Comparison of ENCODE assay signal across 8 mouse cellular contexts in genomic region chr7:127993341-127993977, GRCm38 (mm10). TPM values are rescaled to one million over a fixed set of nuclear protein-coding genes. Genes with fewer than 3 reads are reported as not detected.
A peak's percentile ranks its signal among the peaks of the same experiment; 100 is the strongest.
DNase-seq lines count a peak whose midpoint lies in the region; ATAC-seq and TF ChIP-seq lines count a peak whose summit lies in the region.

Pycard (minus strand) TSS chr7:127993867.

- DNase-seq in layer of hippocampus, adult 18-20 months (ENCODE audit: low spot score in 2 of 2), result peak; percentile 16 to 26
- no peak for DNase-seq in layer of hippocampus, postnatal 14 days (ENCODE audit: low spot score in 2 of 2)
- DNase-seq in adrenal gland, postnatal 36 days, result peak; percentile 31 to 59
- DNase-seq in lung, adult 18-20 months, result peak; percentile 65 to 70
- peak; percentile 56 to 63 for DNase-seq in urinary bladder, postnatal 36 days (ENCODE audit: low spot score in 2 of 2)

- H3K36me3 ChIP-seq in intestine, embryonic 16.5 days (ENCODE audit: control insufficient read depth, insufficient read depth, low read length), result no peaks in the 10 kb centered on the region

- no peak for TF ChIP-seq POLR2A in olfactory bulb, adult 2 months (IDR thresholded peaks at IDR 0.05; ENCODE audit: insufficient read depth, low read depth, low read length)

- H3K27ac ChIP-seq in intestine, embryonic 16.5 days (ENCODE audit: low read length), result peak within 1 kb of the TSS; percentile 94
- no peak within 1 kb of the TSS for H3K27ac ChIP-seq in olfactory bulb, adult 2 months (ENCODE audit: insufficient read depth, low read depth, low read length)

- peak; percentile 69 for ATAC-seq in granulocyte monocyte progenitor cell, adult 5-6 weeks (replicated peaks; ENCODE audit: poor library complexity, severe bottlenecking)
- peak; percentile 75 for ATAC-seq in intestine, embryonic 16.5 days

- peak within 1 kb of the TSS; percentile 70 for H3K9ac ChIP-seq in intestine, embryonic 16.5 days (ENCODE audit: low read depth, low read length)

- peaks cover 7% of the 10 kb centered on the region; the same call in 1 of the 2 replicates for H3K4me1 ChIP-seq in intestine, embryonic 16.5 days (ENCODE audit: control insufficient read depth, insufficient read depth, low read length)
- H3K4me1 ChIP-seq in olfactory bulb, adult 2 months (ENCODE audit: control insufficient read depth, insufficient read depth, low read length), result peaks cover 12% of the 10 kb centered on the region

- H3K4me3 ChIP-seq in intestine, embryonic 16.5 days (ENCODE audit: low read length), result peak within 1 kb of the TSS; percentile 54
- H3K4me3 ChIP-seq in olfactory bulb, adult 2 months (ENCODE audit: insufficient read depth, low read depth, low read length), result peak within 1 kb of the TSS; percentile 30

- H3K4me2 ChIP-seq in intestine, embryonic 16.5 days (ENCODE audit: low read depth, low read length), result peak within 1 kb of the TSS; percentile 57

- H3K27me3 ChIP-seq in intestine, embryonic 16.5 days (replicated peaks; ENCODE audit: control insufficient read depth, insufficient read depth, low read length), result no peaks in the 10 kb centered on the region

- TF ChIP-seq CTCF in olfactory bulb, adult 2 months (IDR thresholded peaks at IDR 0.05; ENCODE audit: insufficient read depth, low read depth, low read length), result no peak

- WGBS in intestine, embryonic 16.5 days, result 8% methylated on average over 18 of the region's 18 CpGs
- 13% methylated on average over 18 of the region's 18 CpGs for WGBS in olfactory bulb, adult 2 months

- no peaks in the 10 kb centered on the region for H3K9me3 ChIP-seq in intestine, embryonic 16.5 days (ENCODE audit: control insufficient read depth, low read length)

RNA-seq across cellular contexts. Expression of gene Pycard, which starts in this region (rescaled TPM):
- total RNA-seq in layer of hippocampus, adult 18-20 months (2021), result 1 to 10 TPM; 2.1 to 3.2 TPM
- 1 to 10 TPM; 1.5 to 4.3 TPM for total RNA-seq in layer of hippocampus, postnatal 14 days (2021)
- 1 to 10 TPM; 3.6 to 5.4 TPM for total RNA-seq in adrenal gland, postnatal 36 days (2021)
- total RNA-seq in granulocyte monocyte progenitor cell, adult 5-6 weeks (2014; fragmentation: Nextera tagmentation), result 115 and 175 TPM in 2 replicates
- 62.6 and 101 TPM in 2 replicates for total RNA-seq in granulocyte monocyte progenitor cell, adult 5-6 weeks (2017)
- polyA plus RNA-seq in intestine, embryonic 16.5 days (2015; fragmentation: Nextera tagmentation; extraction: Ambion mirVana), result 623 and 626 TPM in 2 replicates
- 340 TPM in 1 of 2 replicates, not detected in the other for polyA plus RNA-seq in olfactory bulb, adult 2 months (2012; ENCODE audit: insufficient read depth, insufficient read length, low replicate concordance, missing spikeins)

Comparison
In these comparisons a context has a peak if more than half of its experiments do, and no peak if none do; other contexts are left out.
1. RNA of gene Pycard (total RNA-seq): 62.6 to 175 TPM in granulocyte monocyte progenitor cell, adult 5-6 weeks; 3.6 to 5.4 TPM in adrenal gland, postnatal 36 days, 1.5 to 4.3 TPM in layer of hippocampus, postnatal 14 days and 2.1 to 3.2 TPM in layer of hippocampus, adult 18-20 months; every median in the first group is over 4 times any median in the second.
2. DNase-seq: peak in layer of hippocampus, adult 18-20 months (2 of 2), adrenal gland, postnatal 36 days (2 of 2), lung, adult 18-20 months (2 of 2) and urinary bladder, postnatal 36 days (2 of 2); none in layer of hippocampus, postnatal 14 days (0 of 2).